Mouse (Mus musculus) urinary bladder, postnatal 25 days (tissue): ENCODE measurements around the gene Asic5.
A peak's percentile ranks its signal among the peaks of the same experiment; 100 is the strongest.

Source experiments
- DNase-seq: peaks from one replicate; pipeline ENCODE4 v3.0.0; 2022; ENCODE audit warnings: low spot score

Asic5 gene

GRCm38 (mm10) chr3:82014148-82014703, 32.1 kb downstream of the Asic5 start:
- DNase-seq, result no peak

DNA sequence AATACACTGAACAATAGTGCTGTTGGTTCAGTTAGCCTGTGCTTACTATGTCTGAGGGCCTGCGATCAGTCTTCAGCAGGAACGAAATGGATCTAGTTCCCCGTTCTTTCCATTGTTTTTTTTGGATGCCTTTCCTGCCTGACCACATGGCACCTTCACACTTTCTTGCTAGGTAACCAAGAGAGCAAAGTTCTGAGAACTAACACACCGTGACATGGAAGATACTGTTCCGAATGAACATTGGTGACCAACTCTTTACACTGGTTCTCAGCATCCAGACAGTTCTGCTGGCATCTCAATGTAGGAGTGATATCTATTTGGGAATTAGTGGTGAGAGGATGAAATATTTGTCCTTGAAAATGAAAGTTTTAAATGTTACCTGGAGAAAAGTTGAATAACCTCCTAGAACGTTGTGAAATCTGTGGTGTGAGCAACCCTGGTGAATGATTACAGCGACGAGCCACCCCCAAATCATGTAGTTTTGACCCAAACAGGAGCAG, 40.4 kb downstream of the Asic5 start:
- no peak for DNase-seq

GRCm38 (mm10) chr3:82023065-82023464, 41.0 kb downstream of the Asic5 start:
- no peak for DNase-seq

- no peak for DNase-seq
Observed at GRCm38 (mm10) chr3:82027286-82027685, 45.2 kb downstream of the Asic5 start.

- peak; percentile 25 for DNase-seq
Observed at GRCm38 (mm10) chr3:82029229-82029628, 47.1 kb downstream of the Asic5 start.

GRCm38 (mm10) chr3:82030008-82030748, 48.1 kb downstream of the Asic5 start:
- DNase-seq, result no peak

GRCm38 (mm10) chr3:82036262-82037044, 54.4 kb downstream of the Asic5 start:
- DNase-seq, result no peak

DNA sequence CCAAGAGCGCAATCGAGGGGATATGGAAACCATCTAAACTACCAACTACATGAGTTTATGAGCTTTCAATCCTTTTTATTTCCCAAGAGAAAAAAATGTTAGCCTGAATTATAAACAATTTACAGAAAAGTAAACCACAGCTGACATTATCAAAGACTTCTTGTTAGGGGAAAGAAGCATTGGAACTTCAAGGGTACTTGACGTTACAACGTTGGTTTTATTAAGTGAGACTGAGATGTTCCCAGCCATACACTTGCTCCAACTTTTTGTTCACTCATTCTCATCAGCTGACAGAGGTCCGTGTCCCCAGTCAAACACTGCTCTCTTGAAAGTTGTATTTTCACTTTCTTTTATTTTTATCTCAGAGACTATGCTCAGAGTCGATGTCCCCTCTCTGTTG, 61.6 kb downstream of the Asic5 start:
- no peak for DNase-seq

GRCm38 (mm10) chr3:82044902-82045301, 62.8 kb downstream of the Asic5 start:
- no peak for DNase-seq

DNA sequence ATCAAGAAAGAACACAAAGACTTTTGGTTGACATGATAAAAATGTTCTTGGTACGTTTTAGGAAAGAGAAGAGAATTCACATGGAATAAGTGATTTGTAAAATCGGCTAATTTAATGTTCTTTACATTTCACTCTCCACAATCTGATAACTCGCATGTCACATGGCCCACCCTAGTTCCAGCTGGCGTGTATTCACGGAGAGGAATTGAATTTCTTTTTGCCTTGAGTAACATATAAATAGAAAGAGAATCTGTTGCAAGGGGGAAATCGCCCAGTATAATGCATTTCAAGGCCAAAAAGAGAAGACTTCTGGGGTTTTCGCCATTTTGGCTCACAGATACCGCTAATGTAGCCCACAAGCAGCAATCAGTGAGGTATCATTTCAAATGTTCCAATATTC, 64.0 kb downstream of the Asic5 start:
- DNase-seq, result no peak

DNA sequence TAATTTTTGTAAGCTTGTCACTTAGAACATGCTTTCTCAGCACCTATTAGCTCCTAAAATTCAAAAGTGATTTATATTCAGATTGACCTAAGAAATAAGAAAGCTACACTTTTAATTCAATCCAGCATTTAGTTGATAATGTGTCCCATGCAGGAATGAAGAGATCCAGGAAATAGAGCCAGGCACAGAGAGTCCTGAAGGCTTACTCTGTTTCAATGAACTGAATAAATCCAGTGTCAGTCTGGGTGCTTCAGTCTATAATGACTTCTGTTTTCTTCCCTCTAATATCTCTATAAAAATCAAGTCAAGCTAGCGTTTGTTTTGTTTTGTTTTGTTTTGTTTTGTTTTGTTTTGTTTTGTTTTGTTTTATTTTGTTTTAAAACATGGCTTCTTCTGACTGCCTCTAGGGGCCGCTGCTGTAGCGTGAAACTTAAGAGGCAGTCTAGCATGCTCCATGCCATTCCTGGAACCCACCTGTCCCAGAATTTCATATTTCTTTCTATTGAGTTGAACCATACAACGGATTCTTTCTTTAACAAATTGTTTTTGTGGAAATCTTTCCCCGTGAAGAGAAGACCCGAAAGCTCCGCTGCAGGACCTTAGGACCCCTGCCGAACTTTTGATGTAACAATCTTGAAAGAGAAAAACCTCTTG, 65.1 kb downstream of the Asic5 start:
- peak; percentile 42 for DNase-seq

DNA sequence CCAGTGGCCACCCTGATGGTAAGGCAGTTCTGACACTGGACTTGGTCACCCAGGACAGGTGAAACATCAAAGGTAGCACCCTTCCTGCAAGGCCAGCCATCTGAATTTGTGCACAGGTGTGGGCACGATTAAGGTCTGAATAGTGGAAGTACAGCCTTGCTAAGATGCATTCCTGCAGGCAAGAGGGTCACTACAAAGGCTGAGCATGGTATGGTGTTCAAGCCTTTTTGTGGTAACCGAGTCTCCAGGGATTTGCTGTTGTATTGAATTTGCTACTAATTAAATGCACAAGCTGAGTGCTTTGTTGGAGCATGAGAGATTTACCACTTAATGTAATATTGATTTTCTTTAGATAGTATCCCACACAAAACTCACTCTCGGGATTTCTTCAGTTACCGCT, 66.0 kb downstream of the Asic5 start:
- DNase-seq, result no peak

DNA sequence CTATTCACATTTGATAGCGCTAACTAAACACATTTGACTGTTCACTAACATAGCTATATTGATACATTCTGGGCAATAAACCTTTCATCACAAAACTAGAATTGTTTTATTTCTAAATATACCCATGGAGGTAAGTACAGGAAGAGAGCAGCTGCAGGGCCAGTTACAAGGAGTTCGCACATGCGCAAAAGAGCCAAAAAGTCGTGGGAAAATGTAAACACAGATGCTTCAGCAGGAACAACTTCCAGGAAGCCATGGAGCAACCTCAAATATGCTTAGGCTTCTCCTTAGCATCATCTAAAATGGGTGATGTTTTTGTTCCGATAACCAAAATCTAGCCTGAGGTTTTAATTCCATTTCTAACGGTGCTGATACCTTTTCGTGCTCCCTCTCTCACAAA, 66.6 kb downstream of the Asic5 start:
- DNase-seq, result no peak

DNA sequence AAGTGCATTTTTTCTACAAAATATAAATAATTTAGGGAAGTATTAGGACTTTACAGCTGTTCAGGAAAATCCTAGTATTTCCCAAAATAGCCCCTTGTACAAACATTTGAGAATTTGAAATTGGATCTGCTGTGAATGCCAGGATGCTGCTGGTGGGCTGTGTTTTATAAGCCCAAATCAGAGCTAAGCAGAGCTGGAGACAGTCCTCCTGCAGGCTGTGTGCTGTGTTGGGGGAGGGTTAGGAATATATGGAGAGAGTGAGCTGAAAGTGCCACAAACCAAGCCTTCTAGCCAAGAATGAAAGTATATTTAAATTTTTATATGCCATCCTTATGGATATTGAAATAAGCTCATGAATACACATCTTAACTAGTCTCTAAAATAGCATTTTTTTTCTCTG, 69.4 kb downstream of the Asic5 start:
- DNase-seq, result no peak

DNA sequence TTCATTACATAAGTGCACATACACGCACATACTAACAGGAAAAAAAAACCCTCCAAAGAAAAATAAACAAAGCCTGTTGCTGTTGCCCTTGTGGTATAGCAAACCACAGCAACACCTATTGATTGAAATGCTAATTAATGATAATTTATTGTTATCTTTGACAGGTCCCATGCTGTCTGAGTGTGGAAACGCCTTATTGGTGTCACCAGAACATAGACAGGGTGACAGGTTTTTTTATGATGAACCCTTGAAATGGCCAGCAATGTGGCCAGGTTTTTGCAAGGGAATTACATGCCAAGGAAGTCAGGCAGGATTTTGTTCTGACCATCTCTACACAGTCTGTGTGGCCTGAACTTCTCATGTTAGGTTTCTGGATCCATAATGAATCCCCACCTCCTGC, 69.9 kb downstream of the Asic5 start:
- no peak for DNase-seq

DNA sequence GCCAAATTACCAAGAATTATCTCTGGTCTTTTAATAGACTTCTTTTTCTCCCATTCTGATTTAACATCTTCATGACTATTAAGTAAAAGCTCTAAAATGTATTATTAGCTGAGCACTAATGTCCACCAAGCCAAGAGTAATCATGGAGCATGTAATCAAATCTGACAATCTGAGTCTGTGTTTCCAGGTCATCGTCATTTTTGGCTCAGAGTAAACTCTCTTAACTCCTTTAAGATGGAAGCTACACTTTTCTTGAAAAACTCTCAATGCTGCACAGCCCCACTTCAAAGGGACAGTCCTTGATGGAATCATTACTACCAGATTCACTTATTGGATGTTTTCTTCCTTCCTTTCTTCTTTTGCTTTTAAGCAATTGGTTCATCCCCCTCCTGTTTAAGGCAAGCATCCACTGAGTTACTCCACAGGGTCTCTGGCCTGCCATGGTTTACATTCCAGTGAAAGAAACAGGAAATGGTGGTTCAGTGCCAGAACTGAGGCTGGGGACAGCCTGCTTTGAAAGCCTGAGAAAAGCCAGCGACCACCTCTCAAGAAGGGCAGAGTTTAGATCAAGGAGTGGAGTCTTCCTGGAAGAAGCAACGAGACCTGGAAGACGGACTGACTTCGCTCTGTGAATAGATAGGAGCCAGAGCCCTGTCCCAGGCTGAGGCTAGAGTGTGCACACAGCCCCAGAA, 72.3 kb downstream of the Asic5 start:
- DNase-seq, result no peak

DNA sequence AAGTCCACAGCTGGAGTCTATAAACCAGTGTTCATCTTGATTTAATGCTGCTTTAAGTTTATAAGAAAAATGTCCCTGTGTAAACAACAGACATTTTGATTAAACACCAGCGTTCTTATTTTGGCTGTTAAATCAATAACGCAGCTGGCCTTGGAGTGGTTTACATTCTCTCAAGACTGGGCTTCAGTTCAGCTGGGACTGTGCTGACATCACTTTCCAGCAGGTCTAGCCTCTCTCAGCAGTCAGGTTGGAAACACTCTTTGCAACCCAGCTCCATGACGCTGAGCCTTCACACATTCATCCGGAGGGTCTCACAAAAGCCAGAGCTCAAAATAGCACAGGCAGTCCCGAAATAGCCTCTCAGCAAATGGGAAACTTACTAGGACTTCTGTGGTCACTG, 75.1 kb downstream of the Asic5 start:
- DNase-seq, result no peak

DNA sequence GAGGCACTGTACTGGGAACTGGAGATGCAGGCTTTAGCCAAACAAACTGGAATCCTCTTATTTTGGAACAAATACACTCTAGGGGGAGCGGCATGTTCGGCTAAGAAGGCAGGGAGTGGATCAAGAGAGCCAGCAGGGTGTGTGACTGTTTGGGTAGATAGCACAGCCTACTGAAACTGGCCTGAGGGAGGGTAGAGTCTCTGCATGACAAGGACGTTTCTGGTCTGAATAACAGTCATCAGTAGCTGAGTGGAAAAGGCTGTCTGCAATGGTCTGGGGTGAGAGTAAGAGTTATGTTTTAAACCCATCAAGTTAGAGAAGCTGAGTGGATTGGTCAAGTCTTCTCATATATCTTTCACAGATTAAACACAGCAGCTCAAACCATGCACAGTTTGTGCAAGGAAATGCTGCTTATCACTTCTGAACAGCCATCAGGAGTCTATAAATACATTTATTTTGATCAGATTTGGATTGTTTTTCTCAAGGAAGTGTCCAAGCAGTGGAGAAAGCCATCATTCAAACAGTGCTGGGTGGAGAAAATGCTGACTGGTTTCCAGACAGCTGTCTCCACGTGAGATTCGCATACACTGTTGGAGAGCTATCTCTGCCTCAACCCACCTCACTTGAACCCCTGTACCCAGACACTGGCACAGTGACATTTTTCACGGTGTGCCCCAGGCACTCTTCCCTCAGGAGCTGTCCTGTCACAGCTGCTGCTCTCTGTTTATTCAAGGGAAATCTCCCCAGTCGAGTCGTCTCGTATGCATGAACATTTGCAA, 79.5 kb downstream of the Asic5 start:
- no peak for DNase-seq

DNA sequence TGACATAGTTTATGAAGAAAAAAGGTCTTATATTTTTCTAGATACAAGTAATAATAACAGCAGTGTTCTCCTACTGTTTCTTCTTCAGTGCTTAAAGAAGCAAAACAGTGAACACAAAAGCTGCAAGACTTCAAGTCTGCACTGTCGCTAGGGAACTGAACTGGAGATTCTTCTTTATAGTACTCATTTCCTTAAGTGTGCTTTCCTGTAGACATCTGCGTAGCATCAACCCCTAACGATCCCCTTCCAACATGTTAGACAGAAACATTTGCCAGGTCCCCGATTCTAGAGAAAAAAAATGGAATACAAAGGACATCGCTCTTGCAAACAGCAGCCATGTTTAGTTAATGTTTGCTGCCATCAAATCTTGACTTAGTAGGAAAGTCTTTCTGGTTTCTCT, 85.7 kb downstream of the Asic5 start:
- DNase-seq, result no peak
